Mouse (Mus musculus) liver, embryonic 14.5 days (tissue): Measurements from ENCODE around the gene Ints13.

ENCODE experiments used
- CTCF ChIP-seq: IDR thresholded peaks from 2 replicates; pipeline ENCODE4 v1.5.1; 2016; ENCODE audit warnings: antibody characterized with exemption, low read depth, control low read depth
- EP300 ChIP-seq: IDR thresholded peaks from 2 replicates; pipeline ENCODE4 v1.6.1; 2016; ENCODE audit warnings: antibody characterized with exemption, low read depth

DNA sequence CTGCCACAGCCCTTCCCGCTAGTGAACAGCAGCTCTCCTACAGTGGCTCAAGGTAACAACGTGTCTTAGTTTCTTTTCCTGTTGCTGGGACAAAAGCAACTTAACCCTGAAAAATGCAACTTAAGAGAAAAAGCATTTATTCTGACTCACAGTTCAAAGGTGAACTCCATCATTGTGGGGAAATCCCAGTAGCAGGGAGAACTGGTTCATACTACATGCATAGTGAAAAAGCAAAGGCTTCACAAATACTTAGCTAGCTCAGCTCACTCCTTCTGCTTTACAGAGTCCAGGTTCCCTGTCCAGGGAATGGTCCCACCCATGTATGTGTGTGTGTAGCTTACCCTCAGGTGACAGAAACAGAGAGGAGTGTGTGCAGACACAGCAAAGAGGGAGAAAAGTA lies 39.0 kb upstream of the Ints13 start:
- TF ChIP-seq CTCF (no peak), EP300 (no peak)
